Mouse (Mus musculus) kidney, postnatal 10 days (tissue): ENCODE data around the gene Mrpl34.
A peak's percentile ranks its signal among the peaks of the same experiment; 100 is the strongest.

Source experiments
- DNase-seq: peaks from one replicate; pipeline ENCODE4 v3.0.0; 2021; ENCODE audit warnings: mixed read lengths

Gene Mrpl34

GRCm38 (mm10) chr8:71469411-71469810 is 4.7 kb downstream of the Mrpl34 start:
- DNase-seq: peak; percentile 74

- no peak for DNase-seq
These were observed 5.6 kb downstream of the Mrpl34 start for GRCm38 (mm10) chr8:71470146-71470912.

- no peak for DNase-seq
These were observed 6.1 kb downstream of the Mrpl34 start for GRCm38 (mm10) chr8:71470913-71471255.

GRCm38 (mm10) chr8:71471861-71472260 is 7.1 kb downstream of the Mrpl34 start:
- DNase-seq: no peak

- DNase-seq: no peak
These were observed 8.0 kb downstream of the Mrpl34 start for GRCm38 (mm10) chr8:71472601-71473386.

- peak; percentile 22 for DNase-seq
These were observed 9.6 kb downstream of the Mrpl34 start for GRCm38 (mm10) chr8:71474344-71474743.

- DNase-seq: peak; percentile 21
These were observed 10.3 kb downstream of the Mrpl34 start for GRCm38 (mm10) chr8:71474785-71475701.

- DNase-seq: peak; percentile 21
These were observed 10.9 kb downstream of the Mrpl34 start for GRCm38 (mm10) chr8:71475702-71476075.

- peak; percentile 91 for DNase-seq
These were observed 11.6 kb downstream of the Mrpl34 start for GRCm38 (mm10) chr8:71476099-71476940.

- no peak for DNase-seq
These were observed 12.6 kb downstream of the Mrpl34 start for GRCm38 (mm10) chr8:71477196-71477845.

- no peak for DNase-seq
These were observed 14.2 kb downstream of the Mrpl34 start for GRCm38 (mm10) chr8:71478943-71479342.

- peak; percentile 85 for DNase-seq
These were observed 19.2 kb downstream of the Mrpl34 start for GRCm38 (mm10) chr8:71483932-71484331.

GRCm38 (mm10) chr8:71484736-71485135 is 20.0 kb downstream of the Mrpl34 start:
- no peak for DNase-seq

GRCm38 (mm10) chr8:71485142-71486135 is 20.7 kb downstream of the Mrpl34 start, which contains the start of gene Ano8:
Gene Ano8 (minus strand): TSS chr8:71485963.
- DNase-seq: peak; percentile 91

GRCm38 (mm10) chr8:71486136-71486529 is 21.4 kb downstream of the Mrpl34 start:
- no peak for DNase-seq

GRCm38 (mm10) chr8:71487691-71488445 is 23.1 kb downstream of the Mrpl34 start, which contains the start of gene Gtpbp3:
Gene Gtpbp3 (plus strand): TSS chr8:71488103.
- peak; percentile 90 for DNase-seq

- DNase-seq: peak; percentile 89
These were observed 23.7 kb downstream of the Mrpl34 start for GRCm38 (mm10) chr8:71488454-71488853.

- peak; percentile 95 for DNase-seq
These were observed 30.3 kb downstream of the Mrpl34 start for GRCm38 (mm10) chr8:71495039-71495438.

- peak; percentile 61 for DNase-seq
These were observed 31.1 kb downstream of the Mrpl34 start for GRCm38 (mm10) chr8:71495811-71496210.
